Mouse (Mus musculus) lung, embryonic 14.5 days (tissue): ENCODE measurements around the gene Dnah8. TPM values are rescaled to one million over a fixed set of nuclear protein-coding genes. Genes with fewer than 3 reads are reported as not detected.
A peak's percentile ranks its signal among the peaks of the same experiment; 100 is the strongest.

ENCODE experiments used
- ATAC-seq: fragments of 200-750 bp; cut with Nextera tagmentation; 2 replicates; pipeline ENCODE4 v1.8.0; 2017; ENCODE audit warnings: mild to moderate bottlenecking, moderate TSS enrichment, moderate library complexity; ENCODE audit not compliant: insufficient read depth
- DNase-seq: peaks from one replicate; pipeline ENCODE4 v3.0.0-alpha.2; 2015
- H3K27ac ChIP-seq: fragments of 300-500 bp; sonication (generic); 2 replicates; pipeline ENCODE4 v1.5.1; 2014; ENCODE audit warnings: low read depth, mild to moderate bottlenecking, moderate library complexity
- H3K27me3 ChIP-seq: fragments of 300-500 bp; sonication (generic); 2 replicates; pipeline ENCODE4 v1.6.1; 2014; ENCODE audit warnings: low read length, control low read depth; ENCODE audit not compliant: insufficient read depth
- H3K36me3 ChIP-seq: fragments of 300-500 bp; sonication (generic); 2 replicates; pipeline ENCODE4 v1.6.1; 2014; ENCODE audit warnings: control low read depth; ENCODE audit not compliant: insufficient read depth
- H3K4me1 ChIP-seq: fragments of 300-500 bp; sonication (generic); 2 replicates; pipeline ENCODE4 v1.6.1; 2014; ENCODE audit warnings: antibody characterized with exemption, control low read depth; ENCODE audit not compliant: insufficient read depth
- H3K4me2 ChIP-seq: fragments of 300-500 bp; sonication (generic); 2 replicates; pipeline ENCODE4 v1.6.1; 2014; ENCODE audit warnings: mild to moderate bottlenecking
- H3K4me3 ChIP-seq: fragments of 300-500 bp; sonication (generic); 2 replicates; pipeline ENCODE4 v1.5.1; 2014; ENCODE audit warnings: low read depth, low read length
- H3K9ac ChIP-seq: fragments of 300-500 bp; sonication (generic); 2 replicates; pipeline ENCODE4 v1.6.1; 2014
- H3K9me3 ChIP-seq: fragments of 300-500 bp; sonication (generic); 2 replicates; pipeline ENCODE4 v1.6.1; 2016; ENCODE audit warnings: low read depth, low read length, control low read depth
- CTCF ChIP-seq: IDR thresholded peaks from 2 replicates; pipeline ENCODE4 v1.5.1; 2016; ENCODE audit warnings: antibody characterized with exemption, low read depth
- WGBS: fragments of 180-500 bp; shearing (Covaris S2); extraction: QIAGEN DNeasy Blood & Tissue Kit; methylation state at CpG from one replicate; pipeline ENCODE4 v1.1.7; 2014; 5-methylcytosine and 5-hydroxymethylcytosine counted together
- polyA plus RNA-seq: library from polyadenylated mRNA; unstranded; fragments of >200 nt; fragmentation: Nextera tagmentation; extraction: Ambion mirVana; gene quantifications from 2 replicates; pipeline ENCODE4 v1.2.1, GENCODE M21; 2014

Gene Dnah8
- polyA plus RNA-seq, 1 experiment from 2014 or later, result 4.7 TPM

DNA sequence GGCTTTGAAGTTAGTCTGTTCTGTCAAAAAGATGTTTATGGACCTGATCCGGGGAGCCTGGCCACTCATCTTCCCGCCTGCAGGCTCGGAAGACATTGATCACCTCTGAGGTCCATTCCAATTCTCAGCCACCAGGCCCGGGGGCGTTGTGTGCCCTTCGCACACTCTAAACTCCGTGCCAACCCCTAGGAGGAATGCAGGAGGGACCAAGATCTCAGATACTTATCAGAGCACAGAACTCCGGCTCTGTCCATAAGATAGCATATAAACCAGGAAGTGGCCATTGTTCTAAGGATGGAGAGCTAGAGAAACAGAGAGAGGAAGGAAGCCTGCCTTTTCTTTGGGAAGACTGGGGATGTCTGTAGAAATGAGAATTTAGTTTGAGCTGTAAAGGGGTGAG lies 259.4 kb downstream of the Dnah8 start:
- H3K4me1 ChIP-seq, result peaks cover 2% of the 10 kb centered on the region; the same call in 1 of the 2 replicates
- DNase-seq (no peak), ATAC-seq (no peak)
- H3K9me3 ChIP-seq, result no peaks in the 10 kb centered on the region
- H3K9ac ChIP-seq, result no peak overlapping the region
- no peaks in the 10 kb centered on the region for H3K36me3 ChIP-seq
- H3K4me2 ChIP-seq, result no peak overlapping the region
- no peaks in the 10 kb centered on the region for H3K27me3 ChIP-seq
- no peak for TF ChIP-seq CTCF
- WGBS, result 65% methylated on average over 8 of the region's 8 CpGs
- no peak overlapping the region for H3K27ac ChIP-seq
- no peak overlapping the region for H3K4me3 ChIP-seq

DNA sequence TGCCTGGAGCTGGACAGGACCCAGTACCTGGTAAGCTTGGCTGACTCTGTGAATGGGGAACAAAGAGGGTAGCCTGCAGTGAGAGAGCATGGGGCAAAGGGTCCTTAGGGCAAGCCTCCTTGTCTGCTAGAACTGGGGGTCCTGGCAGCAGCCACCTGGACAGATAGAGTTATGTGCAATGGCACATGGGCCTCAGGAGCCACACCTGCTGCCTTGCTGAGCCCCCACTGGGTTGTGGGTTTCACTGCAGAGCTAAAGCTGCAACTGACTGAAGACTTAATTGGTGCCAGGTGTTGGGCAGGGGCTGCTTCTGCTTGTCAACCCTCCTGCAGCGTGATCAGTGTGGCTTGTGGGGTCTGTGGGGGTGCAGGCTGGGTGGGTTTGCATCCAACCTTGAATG lies 267.9 kb downstream of the Dnah8 start:
- Histone ChIP-seq H3K4me2 (no peak overlapping the region), H3K9ac (no peak overlapping the region), H3K36me3 (no peaks in the 10 kb centered on the region), H3K27ac (no peak overlapping the region), H3K4me3 (no peak overlapping the region), H3K4me1 (no peaks in the 10 kb centered on the region), H3K9me3 (no peaks in the 10 kb centered on the region), H3K27me3 (no peaks in the 10 kb centered on the region)
- ATAC-seq (no peak), DNase-seq (no peak)
- TF ChIP-seq CTCF, result no peak
- WGBS, result 19% methylated on average over 1 of the region's 1 CpGs

DNA sequence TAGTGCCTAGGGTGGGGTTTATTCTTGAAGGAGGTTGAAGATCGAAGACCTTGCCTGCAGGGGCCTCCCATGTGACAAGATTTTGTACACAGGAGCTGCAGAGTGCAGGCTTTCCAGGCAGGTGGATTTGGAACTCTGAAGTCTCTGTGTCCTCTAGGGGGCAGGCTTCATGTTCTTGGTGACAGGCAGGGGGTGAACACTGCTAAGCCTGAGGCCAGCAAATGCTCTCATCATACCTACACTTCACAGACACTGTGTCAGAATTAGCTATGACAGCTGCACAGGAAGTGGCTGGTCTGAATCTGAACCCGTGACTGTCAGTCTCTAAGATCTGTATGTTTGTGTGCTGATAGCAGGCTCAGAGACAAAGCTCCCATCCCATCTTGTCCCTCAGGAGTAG lies 268.6 kb downstream of the Dnah8 start:
- DNase-seq (peak; percentile 53), ATAC-seq (no peak)
- Histone ChIP-seq H3K27ac (no peak overlapping the region), H3K4me1 (no peaks in the 10 kb centered on the region), H3K4me3 (no peak overlapping the region), H3K4me2 (no peak overlapping the region), H3K9ac (no peak overlapping the region), H3K36me3 (no peaks in the 10 kb centered on the region), H3K9me3 (no peaks in the 10 kb centered on the region), H3K27me3 (no peaks in the 10 kb centered on the region)
- WGBS, result 26% methylated on average over 2 of the region's 2 CpGs
- TF ChIP-seq CTCF, result peak; percentile 59

DNA sequence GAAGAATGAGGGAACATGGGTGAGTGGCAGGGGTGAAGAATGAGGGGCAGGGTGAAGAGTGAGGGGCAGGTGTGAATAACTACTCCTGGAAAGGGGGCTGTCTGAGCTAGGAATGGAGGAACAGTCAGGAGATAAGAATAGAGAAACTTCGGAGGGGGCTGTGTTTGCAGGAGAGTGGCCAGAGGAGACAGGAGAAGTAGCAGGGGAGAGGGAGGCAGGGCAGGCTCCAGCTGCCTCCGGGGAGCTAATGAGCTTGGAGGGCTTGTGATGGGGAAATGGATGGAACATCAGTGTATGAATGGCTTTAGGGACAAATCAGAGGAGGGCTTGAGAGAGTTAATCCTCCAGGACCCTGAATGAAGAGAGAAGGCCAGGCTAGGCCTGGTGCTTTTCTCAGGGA lies 272.9 kb downstream of the Dnah8 start:
- no peak overlapping the region for H3K27ac ChIP-seq
- no peak overlapping the region for H3K4me2 ChIP-seq
- H3K4me3 ChIP-seq, result no peak overlapping the region
- DNase-seq (no peak), ATAC-seq (no peak)
- peaks cover 19% of the 10 kb centered on the region; the same call in 1 of the 2 replicates for H3K27me3 ChIP-seq
- H3K4me1 ChIP-seq, result no peaks in the 10 kb centered on the region
- TF ChIP-seq CTCF, result no peak
- no peaks in the 10 kb centered on the region for H3K36me3 ChIP-seq
- H3K9me3 ChIP-seq, result no peaks in the 10 kb centered on the region
- WGBS, result 10% methylated on average over 2 of the region's 2 CpGs
- no peak overlapping the region for H3K9ac ChIP-seq

DNA sequence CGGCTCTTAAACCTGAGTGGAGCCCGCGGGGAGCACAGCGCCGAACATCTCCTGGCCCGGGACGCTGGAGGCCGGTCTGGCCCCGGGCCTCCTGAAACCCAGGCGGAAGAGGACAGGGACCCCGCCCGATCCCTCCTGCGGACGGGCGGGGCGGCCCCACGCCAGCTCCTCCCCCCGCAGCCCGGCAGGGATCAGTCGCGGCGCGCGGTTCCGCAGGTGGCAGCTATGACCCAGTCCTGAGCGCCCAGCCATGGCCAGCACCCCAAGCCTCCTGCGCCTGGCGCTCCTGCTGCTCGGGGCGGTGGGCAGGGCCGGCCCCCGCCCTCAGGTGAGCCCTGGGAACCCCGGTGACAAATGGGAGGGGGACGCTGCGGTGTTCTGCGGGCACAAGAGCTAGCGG lies 277.5 kb downstream of the Dnah8 start, which contains the start of gene Glp1r:
TSS of gene Glp1r (plus strand) at position 191 of the 400 bp plus-strand sequence.
- Histone ChIP-seq H3K4me1 (no peaks in the 10 kb centered on the region), H3K36me3 (no peaks in the 10 kb centered on the region), H3K4me3 (peak within 1 kb of the TSS; percentile 45), H3K27me3 (peaks cover 31% of the 10 kb centered on the region; the same call in 1 of the 2 replicates), H3K4me2 (peak within 1 kb of the TSS; percentile 82), H3K9me3 (no peaks in the 10 kb centered on the region), H3K9ac (peak within 1 kb of the TSS; percentile 47), H3K27ac (no peak within 1 kb of the TSS)
- 1% methylated on average over 37 of the region's 37 CpGs for WGBS
- TF ChIP-seq CTCF, result no peak
- ATAC-seq (no peak), DNase-seq (peak; percentile 40)

DNA sequence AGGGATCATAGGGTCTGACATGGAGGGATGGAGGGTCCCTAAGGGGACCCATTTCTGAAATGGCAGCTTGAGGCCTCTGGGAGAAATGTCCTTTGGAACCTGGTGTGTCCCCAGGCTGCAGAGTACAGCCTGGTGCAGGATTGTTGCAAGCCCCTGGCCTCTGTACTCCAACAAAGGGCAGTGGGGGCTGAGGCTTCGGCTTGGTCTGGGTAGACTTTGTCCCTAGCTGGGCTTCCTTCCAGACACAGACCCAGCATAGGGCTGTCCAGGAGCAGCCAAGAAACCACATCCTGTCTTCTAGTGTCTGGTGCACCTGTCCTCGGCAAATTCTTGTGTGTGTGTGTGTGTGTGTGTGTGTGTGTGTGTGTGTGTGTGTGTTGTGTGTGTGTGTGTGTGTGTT lies 279.9 kb downstream of the Dnah8 start:
- Histone ChIP-seq H3K4me3 (no peak overlapping the region), H3K27ac (no peak overlapping the region), H3K4me2 (no peak overlapping the region), H3K36me3 (no peaks in the 10 kb centered on the region), H3K27me3 (peaks cover 31% of the 10 kb centered on the region; the same call in 1 of the 2 replicates), H3K4me1 (no peaks in the 10 kb centered on the region), H3K9ac (no peak overlapping the region), H3K9me3 (no peaks in the 10 kb centered on the region)
- TF ChIP-seq CTCF, result no peak
- WGBS, result 57% methylated on average over 2 of the region's 2 CpGs
- DNase-seq (no peak), ATAC-seq (no peak)

DNA sequence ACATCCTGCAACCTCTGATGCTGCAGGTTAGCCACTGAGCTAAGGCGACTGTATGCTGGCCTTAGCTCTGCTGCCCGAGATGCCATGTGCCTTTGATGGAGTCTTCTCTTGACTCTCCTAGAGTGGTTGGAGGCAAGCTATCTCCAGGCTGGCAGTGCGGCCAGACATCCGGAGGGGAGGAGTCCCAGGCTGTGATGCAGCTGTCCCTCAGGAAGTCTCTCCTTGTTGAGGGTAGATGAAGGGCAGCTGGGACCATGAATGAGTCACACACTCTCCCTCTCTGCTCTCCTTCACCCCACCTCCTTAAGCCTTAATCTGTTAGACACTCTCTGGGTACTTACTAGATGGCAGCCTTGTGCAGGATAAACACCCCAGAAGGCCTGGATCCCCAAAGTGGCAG lies 283.4 kb downstream of the Dnah8 start:
- TF ChIP-seq CTCF, result no peak
- 54% methylated on average over 4 of the region's 4 CpGs for WGBS
- ATAC-seq, result no peak

More for the DNA sequence above, 283.4 kb downstream of the Dnah8 start:
- DNase-seq, result peak; percentile 6
- H3K27me3 ChIP-seq, result peaks cover 7% of the 10 kb centered on the region; the same call in 1 of the 2 replicates
- H3K27ac ChIP-seq, result no peak overlapping the region
- no peaks in the 10 kb centered on the region for H3K9me3 ChIP-seq
- H3K4me1 ChIP-seq, result no peaks in the 10 kb centered on the region
- H3K4me2 ChIP-seq, result no peak overlapping the region
- H3K36me3 ChIP-seq, result no peaks in the 10 kb centered on the region
- no peak overlapping the region for H3K4me3 ChIP-seq
- H3K9ac ChIP-seq, result no peak overlapping the region
